Mouse (Mus musculus): ENCODE data around the gene Bcar3. TPM values are rescaled to one million over a fixed set of nuclear protein-coding genes. Genes with fewer than 3 reads are reported as not detected.

The Bcar3 gene
- 3.7 TPM in 2 replicates for polyA plus RNA-seq (2012; rRNA removed)

DNA sequence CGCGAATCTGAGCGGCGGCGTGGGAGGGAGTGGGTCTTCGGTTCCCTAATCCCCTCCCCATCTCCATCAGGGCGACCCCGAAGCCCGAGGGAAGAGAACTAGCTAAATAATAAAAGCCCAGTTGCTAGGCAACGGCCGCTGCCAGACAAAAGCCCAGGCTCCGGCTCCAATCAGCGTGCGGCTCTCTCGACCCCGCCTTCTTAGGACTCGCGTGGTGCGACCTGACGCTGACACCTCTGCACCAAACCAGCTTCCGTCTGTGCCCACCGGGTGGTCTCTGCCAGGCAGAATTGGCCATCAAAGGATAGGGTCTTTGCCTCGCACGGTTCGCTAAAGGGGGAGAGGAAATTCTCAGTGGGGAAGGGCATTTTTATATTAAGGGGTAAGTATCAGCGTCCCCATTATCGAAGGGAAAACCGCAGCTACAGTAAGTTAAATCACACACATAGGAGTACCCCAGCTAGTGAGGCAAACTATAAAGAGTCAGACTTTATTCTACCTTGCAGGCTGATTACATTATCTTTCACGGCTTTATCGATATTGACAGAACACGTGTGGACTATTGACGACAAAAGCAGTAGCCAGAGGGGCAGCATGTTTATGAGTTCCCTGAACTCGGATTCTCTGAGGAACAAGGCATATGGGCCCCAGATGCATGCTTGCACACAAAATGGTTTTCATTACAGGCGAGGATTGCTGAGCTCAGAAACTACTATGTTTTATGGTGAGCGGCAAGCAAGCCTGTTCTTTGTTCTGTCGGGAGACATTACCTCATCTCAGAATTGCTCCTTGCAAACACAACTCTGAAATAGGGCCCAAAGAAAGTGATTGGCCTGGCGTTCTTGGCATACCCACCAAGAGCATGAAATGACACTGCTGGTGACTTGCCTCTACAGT, at the start of gene Bcar3:
Gene Bcar3, plus strand, starts transcription at position 183 of the 897 bp plus-strand sequence.

DNA sequence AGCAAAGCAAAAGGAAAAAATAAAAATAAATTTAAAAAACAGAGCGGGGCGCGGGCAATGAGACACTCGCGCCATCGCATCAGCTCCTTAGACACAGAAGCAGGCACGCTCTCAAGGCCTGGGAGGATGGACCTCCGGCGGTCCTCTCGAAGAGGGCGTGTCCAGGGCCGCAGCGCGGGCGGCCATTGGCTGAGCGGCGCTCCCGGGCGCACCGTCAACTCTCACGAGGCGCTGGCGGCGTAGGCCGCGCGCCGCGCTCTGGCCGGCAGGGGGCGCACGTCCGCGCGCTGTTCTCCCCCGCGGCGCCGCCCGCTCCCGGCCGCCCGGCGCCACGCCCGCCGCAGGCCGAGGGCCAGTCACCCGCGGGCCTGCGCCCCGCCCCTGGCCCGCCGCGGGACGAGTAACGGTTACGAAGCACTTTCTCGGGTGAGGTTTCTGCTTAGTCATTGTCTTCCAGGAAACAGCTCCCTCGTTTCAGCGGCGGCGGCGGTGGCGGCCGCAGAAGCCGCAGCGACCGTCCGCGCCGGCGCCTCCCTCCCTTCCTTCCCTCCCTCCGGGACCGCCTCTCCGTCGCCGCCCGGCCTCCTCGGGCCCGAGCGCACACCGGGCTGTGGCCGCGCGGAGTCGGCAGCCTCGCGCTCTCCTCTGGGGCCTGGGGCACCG, 48.6 kb upstream of the Bcar3 start, which contains the start of gene Gclm:
Gene Gclm, plus strand, starts transcription at position 343 of the 663 bp plus-strand sequence.

DNA sequence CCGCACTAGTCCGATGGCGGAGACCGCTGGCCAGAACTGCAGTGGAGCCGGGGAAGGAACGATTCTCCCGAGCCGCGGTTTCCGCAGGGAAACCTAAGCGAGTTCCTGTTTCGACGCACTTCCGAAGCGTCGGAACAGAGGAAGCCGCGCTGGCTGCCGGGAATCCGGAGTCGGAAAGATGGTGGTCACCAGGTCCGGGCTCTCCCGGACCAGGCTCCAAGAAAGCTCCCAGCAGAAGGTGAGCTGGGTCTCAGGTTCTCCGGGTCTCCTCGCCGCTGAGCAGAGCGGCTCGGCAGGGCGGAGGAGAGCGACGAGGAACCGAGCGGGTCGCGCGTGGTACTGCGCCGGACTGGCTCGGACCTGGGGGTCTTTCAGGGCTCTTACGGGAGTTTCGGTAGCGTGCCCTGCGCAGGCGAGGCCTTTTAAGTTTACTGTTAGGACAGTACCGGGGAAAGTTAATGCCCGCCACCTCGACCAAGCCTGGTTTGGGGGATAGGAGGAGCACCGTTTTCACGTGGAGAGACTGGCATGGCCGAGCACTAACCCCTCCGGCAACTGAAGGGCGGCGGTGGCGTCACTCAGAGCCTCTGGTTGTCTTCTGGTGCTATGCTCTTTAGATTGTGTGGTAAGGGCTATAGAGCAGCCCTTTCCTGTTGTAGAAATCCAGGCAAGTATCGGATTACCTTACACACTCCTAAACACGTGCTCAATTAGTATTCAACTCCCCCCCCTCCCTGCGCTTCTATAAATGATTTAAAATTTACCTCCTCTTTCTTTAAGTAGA, 19.5 kb upstream of the Bcar3 start, which contains the start of gene Dnttip2:
Gene Dnttip2, plus strand, starts transcription at position 148 of the 784 bp plus-strand sequence.

Other genes with a start within 250 kb of the Bcar3 start
- gene Abca4, start 249.7 kb upstream of the Bcar3 start, polyA plus RNA-seq (2012; rRNA removed): 0.33 and 0.51 TPM in 2 replicates
- gene Gclm, start 48.6 kb upstream of the Bcar3 start, polyA plus RNA-seq (2012; rRNA removed): 111 and 137 TPM in 2 replicates
- gene Dnttip2, start 19.7 kb upstream of the Bcar3 start, polyA plus RNA-seq (2012; rRNA removed): 28.5 and 28.9 TPM in 2 replicates